Mouse (Mus musculus) myocyte (in vitro differentiated cells): ENCODE results near the gene Kif3b.

ENCODE experiments used
- MAX ChIP-seq: IDR thresholded peaks from one replicate; pipeline ENCODE4 v1.6.1; 2011; ENCODE audit warnings: low read depth, mild to moderate bottlenecking, control low read depth
- MYOD1 ChIP-seq, 3 experiments: IDR thresholded peaks; one replicate each; pipeline ENCODE4 v1.6.1; 2011; ENCODE audit warnings: control low read depth in 2 of 3, low read depth in 2 of 3, mild to moderate bottlenecking in 2 of 3, moderate library complexity in 1 of 3; ENCODE audit not compliant: insufficient read length in 2 of 3, control insufficient read depth in 1 of 3
- POLR2A ChIP-seq: IDR thresholded peaks from one replicate; pipeline ENCODE4 v1.6.1; 2011; ENCODE audit warnings: low read depth, mild to moderate bottlenecking, control low read depth, moderate library complexity; ENCODE audit not compliant: insufficient read length
- POLR2AphosphoS2 ChIP-seq: IDR thresholded peaks from one replicate; pipeline ENCODE4 v1.6.1; 2011; ENCODE audit warnings: low read depth, control low read depth; ENCODE audit not compliant: insufficient read length
- SRF ChIP-seq: IDR thresholded peaks from one replicate; pipeline ENCODE4 v1.6.1; 2011; ENCODE audit warnings: low read depth; ENCODE audit not compliant: control insufficient read depth, insufficient read length
- TCF3 ChIP-seq: IDR thresholded peaks from one replicate; pipeline ENCODE4 v1.6.1; 2011; ENCODE audit warnings: low read depth, control low read depth; ENCODE audit not compliant: insufficient read length
- USF1 ChIP-seq: IDR thresholded peaks from one replicate; pipeline ENCODE4 v1.6.1; 2011; ENCODE audit warnings: low read depth, mild to moderate bottlenecking, control low read depth, moderate library complexity

DNA sequence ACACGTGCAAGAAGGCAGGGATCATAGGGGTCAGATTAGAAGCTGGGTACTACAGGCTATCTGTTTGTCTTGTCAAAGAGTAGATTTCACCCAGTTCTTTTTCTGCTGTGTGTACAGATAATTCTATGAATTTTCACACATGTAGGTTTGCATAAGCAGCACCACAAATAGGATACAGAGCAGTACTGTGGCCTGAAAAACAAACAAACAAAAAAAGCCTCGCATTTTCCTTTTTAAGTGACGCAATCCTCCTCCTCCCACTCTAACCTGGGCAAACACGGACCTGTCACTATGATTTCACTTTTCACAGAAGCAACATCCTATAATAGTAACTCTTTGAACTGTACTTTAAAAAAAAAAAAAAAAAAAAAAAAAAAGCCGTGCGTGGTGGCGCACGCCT is 14.8 kb upstream of the Kif3b start:
- TF ChIP-seq POLR2A, result no peak
- TF ChIP-seq SRF, result no peak
- no peak for TF ChIP-seq MYOD1 (IDR thresholded peaks at IDR 0.05; ENCODE audit: control insufficient read depth in 1 of 3, insufficient read length in 2 of 3, low read depth in 2 of 3)
- no peak for TF ChIP-seq USF1
- TF ChIP-seq POLR2AphosphoS2, result no peak
- TF ChIP-seq TCF3, result no peak
- TF ChIP-seq MAX, result no peak
